Mouse (Mus musculus) lung, postnatal 0 days (tissue): ENCODE results near the gene Ap4b1.
A peak's percentile ranks its signal among the peaks of the same experiment; 100 is the strongest.
"Not testable (repeated sequence)": the region's sequence is repeated elsewhere in the genome, so short reads cannot be mapped to it uniquely, and the experiment has no call there.

ENCODE experiments used
- CTCF ChIP-seq: IDR thresholded peaks from 2 replicates; pipeline ENCODE4 v1.5.1; 2016; ENCODE audit warnings: antibody characterized with exemption, mild to moderate bottlenecking
- EP300 ChIP-seq: IDR thresholded peaks from 2 replicates; pipeline ENCODE4 v1.6.1; 2016; ENCODE audit warnings: antibody characterized with exemption, mild to moderate bottlenecking, control low read depth

DNA sequence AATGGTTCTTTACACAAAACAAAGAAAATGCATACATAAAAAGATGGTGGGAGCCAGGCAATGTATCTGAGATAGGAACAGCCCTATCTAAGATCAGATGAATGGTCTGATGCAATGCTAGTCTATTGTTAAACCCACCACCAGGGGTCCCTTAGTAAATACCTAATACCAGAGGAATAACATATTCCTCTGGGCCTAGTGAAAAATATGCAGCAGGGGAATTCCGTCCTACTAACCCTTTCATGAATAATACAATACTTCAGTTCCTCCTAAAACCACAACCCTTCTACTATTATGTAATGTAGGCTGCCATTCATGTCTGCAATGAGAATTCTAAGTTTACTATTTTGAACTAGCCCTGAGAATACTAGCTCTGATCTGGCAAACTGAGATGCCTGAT lies 21.4 kb downstream of the Ap4b1 start:
- peak; percentile 23 for TF ChIP-seq CTCF
- TF ChIP-seq EP300 = not testable (repeated sequence)
